Mouse (Mus musculus) cerebellum, postnatal 36 days (tissue): ENCODE measurements around the gene Gpr173.
"Not testable (repeated sequence)": the region's sequence is repeated elsewhere in the genome, so short reads cannot be mapped to it uniquely, and the experiment has no call there.

Experiments used
- DNase-seq, 2 experiments: peaks; one replicate each; pipeline ENCODE4 v3.0.0; 2021 to 2022; ENCODE audit warnings: mixed read lengths in 2 of 2

Gpr173 gene

GRCm38 (mm10) chrX:152368397-152369273 is at the start of gene Gpr173:
Gpr173 (minus strand) TSS chrX:152368704.
- DNase-seq, result peak; percentile 61 to 74

- no peak for DNase-seq
Observed at GRCm38 (mm10) chrX:152403251-152403650, 34.7 kb upstream of the Gpr173 start.

- peak; percentile 16 to 18 for DNase-seq
Observed at GRCm38 (mm10) chrX:152400096-152400495, 31.6 kb upstream of the Gpr173 start.

GRCm38 (mm10) chrX:152368054-152368396 is 479 bp downstream of the Gpr173 start:
- no peak for DNase-seq

- DNase-seq, result peak; percentile 79 to 80
Observed at GRCm38 (mm10) chrX:152366418-152366817, 2.1 kb downstream of the Gpr173 start.

- peak in 1 of 2 experiments; percentile 32 for DNase-seq
Observed at GRCm38 (mm10) chrX:152352553-152353153, 15.9 kb downstream of the Gpr173 start.

GRCm38 (mm10) chrX:152347041-152347440 is 21.5 kb downstream of the Gpr173 start:
- peak; percentile 66 to 67 for DNase-seq

- DNase-seq, result peak; percentile 50 to 69
Observed at GRCm38 (mm10) chrX:152346587-152346986, 21.9 kb downstream of the Gpr173 start.

GRCm38 (mm10) chrX:152342903-152343302 is 25.6 kb downstream of the Gpr173 start:
- no peak for DNase-seq

GRCm38 (mm10) chrX:152342358-152342901 is 26.1 kb downstream of the Gpr173 start, which contains the start of gene Tspyl2:
Tspyl2 (minus strand) TSS chrX:152342425.
- DNase-seq, result peak; percentile 88 to 93

- peak; percentile 12 to 22 for DNase-seq
Observed at GRCm38 (mm10) chrX:152341496-152341895, 27.0 kb downstream of the Gpr173 start.

GRCm38 (mm10) chrX:152336546-152337332 is 31.8 kb downstream of the Gpr173 start:
- DNase-seq, result peak; percentile 87 to 89

- not testable (repeated sequence) for DNase-seq
Observed at GRCm38 (mm10) chrX:152336123-152336522, 32.4 kb downstream of the Gpr173 start.

- not testable (repeated sequence) for DNase-seq
Observed at GRCm38 (mm10) chrX:152329400-152329799, 39.1 kb downstream of the Gpr173 start.

GRCm38 (mm10) chrX:152327689-152328052 is 40.8 kb downstream of the Gpr173 start:
- no peak for DNase-seq

GRCm38 (mm10) chrX:152326996-152327688 is 41.4 kb downstream of the Gpr173 start, which contains the start of gene Kantr:
Kantr (minus strand) TSS chrX:152327495.
- peak; percentile 79 for DNase-seq

GRCm38 (mm10) chrX:152323584-152323983 is 44.9 kb downstream of the Gpr173 start:
- no peak for DNase-seq

GRCm38 (mm10) chrX:152322776-152323175 is 45.7 kb downstream of the Gpr173 start:
- DNase-seq, result no peak

- no peak for DNase-seq
Observed at GRCm38 (mm10) chrX:152320535-152320934, 48.0 kb downstream of the Gpr173 start.

GRCm38 (mm10) chrX:152307942-152308341 is 60.6 kb downstream of the Gpr173 start:
- peak; percentile 25 to 27 for DNase-seq

- no peak for DNase-seq
Observed at GRCm38 (mm10) chrX:152307371-152307770, 61.1 kb downstream of the Gpr173 start.

- DNase-seq, result no peak
Observed at GRCm38 (mm10) chrX:152306224-152306623, 62.3 kb downstream of the Gpr173 start.
